Mouse (Mus musculus) myocyte (in vitro differentiated cells): ENCODE data around the gene Lrsam1. TPM values are rescaled to one million over a fixed set of nuclear protein-coding genes. Genes with fewer than 3 reads are reported as not detected.

Experiments used
- H3K27me3 ChIP-seq: one replicate; pipeline ENCODE4 v1.6.1; 2011; ENCODE audit not compliant: control insufficient read depth, insufficient read depth, insufficient read length
- H3K36me3 ChIP-seq: one replicate; pipeline ENCODE4 v1.6.1; 2011; ENCODE audit not compliant: control insufficient read depth, insufficient read depth
- H3K4me2 ChIP-seq: one replicate; pipeline ENCODE4 v1.6.1; 2011; ENCODE audit warnings: low read depth, control low read depth
- H3K4me3 ChIP-seq: one replicate; pipeline ENCODE4 v1.5.1; 2011; ENCODE audit warnings: mild to moderate bottlenecking, control low read depth, moderate library complexity
- H3K79me2 ChIP-seq: one replicate; pipeline ENCODE4 v1.6.1; 2011; ENCODE audit not compliant: control insufficient read depth, insufficient read depth
- H3ac ChIP-seq: one replicate; pipeline ENCODE4 v1.6.1; 2011; ENCODE audit not compliant: control insufficient read depth, insufficient read length
- CEBPB ChIP-seq: IDR thresholded peaks from 2 replicates; pipeline ENCODE4 v1.6.1; 2011; ENCODE audit warnings: mild to moderate bottlenecking, moderate library complexity; ENCODE audit not compliant: poor library complexity, insufficient read depth, severe bottlenecking
- E2F4 ChIP-seq: IDR thresholded peaks from one replicate; pipeline ENCODE4 v1.6.1; 2011; ENCODE audit warnings: mild to moderate bottlenecking, control low read depth, moderate library complexity; ENCODE audit not compliant: insufficient read depth
- MAX ChIP-seq: IDR thresholded peaks from one replicate; pipeline ENCODE4 v1.6.1; 2011; ENCODE audit warnings: low read depth, mild to moderate bottlenecking, control low read depth
- MYOD1 ChIP-seq, 3 experiments: IDR thresholded peaks; one replicate each; pipeline ENCODE4 v1.6.1; 2011; ENCODE audit warnings: control low read depth in 2 of 3, low read depth in 2 of 3, mild to moderate bottlenecking in 2 of 3, moderate library complexity in 1 of 3; ENCODE audit not compliant: insufficient read length in 2 of 3, control insufficient read depth in 1 of 3
- MYOG ChIP-seq, 3 experiments: IDR thresholded peaks; one replicate each; pipeline ENCODE4 v1.6.1; 2011; ENCODE audit warnings: control low read depth in 2 of 3, low read depth in 2 of 3, mild to moderate bottlenecking in 2 of 3; ENCODE audit not compliant: insufficient read length in 2 of 3, control insufficient read depth in 1 of 3, insufficient read depth in 1 of 3
- POLR2A ChIP-seq: IDR thresholded peaks from one replicate; pipeline ENCODE4 v1.6.1; 2011; ENCODE audit warnings: low read depth, mild to moderate bottlenecking, control low read depth, moderate library complexity; ENCODE audit not compliant: insufficient read length
- POLR2AphosphoS2 ChIP-seq: IDR thresholded peaks from one replicate; pipeline ENCODE4 v1.6.1; 2011; ENCODE audit warnings: low read depth, control low read depth; ENCODE audit not compliant: insufficient read length
- REST ChIP-seq: IDR thresholded peaks from one replicate; pipeline ENCODE4 v1.6.1; 2011; ENCODE audit warnings: mild to moderate bottlenecking, control low read depth, moderate library complexity; ENCODE audit not compliant: insufficient read depth, insufficient read length
- SRF ChIP-seq: IDR thresholded peaks from one replicate; pipeline ENCODE4 v1.6.1; 2011; ENCODE audit warnings: low read depth; ENCODE audit not compliant: control insufficient read depth, insufficient read length
- TCF12 ChIP-seq: IDR thresholded peaks from one replicate; pipeline ENCODE4 v1.6.1; 2011; ENCODE audit warnings: mild to moderate bottlenecking, control low read depth; ENCODE audit not compliant: poor library complexity, insufficient read depth, severe bottlenecking
- TCF3 ChIP-seq: IDR thresholded peaks from one replicate; pipeline ENCODE4 v1.6.1; 2011; ENCODE audit warnings: low read depth, control low read depth; ENCODE audit not compliant: insufficient read length
- USF1 ChIP-seq: IDR thresholded peaks from one replicate; pipeline ENCODE4 v1.6.1; 2011; ENCODE audit warnings: low read depth, mild to moderate bottlenecking, control low read depth, moderate library complexity
- polyA plus RNA-seq: library from polyadenylated mRNA; unstranded; fragments of >200 nt; fragmentation: generic; extraction: Trizol; gene quantifications from one replicate; pipeline ENCODE4 v1.2.1, GENCODE M21; 2012; ENCODE audit warnings: missing spikeins

The Lrsam1 gene
- polyA plus RNA-seq, 1 experiment: 11.5 TPM

GRCm38 (mm10) chr2:32928947-32929829, 32.2 kb downstream of the Lrsam1 start:
- Histone ChIP-seq H3ac (no peak overlapping the region), H3K36me3 (peaks cover 9% of the 10 kb centered on the region), H3K4me3 (no peak overlapping the region), H3K79me2 (no peaks in the 10 kb centered on the region), H3K4me2 (no peak overlapping the region), H3K27me3 (no peaks in the 10 kb centered on the region)
- TF ChIP-seq POLR2AphosphoS2 (no peak), USF1 (no peak), E2F4 (no peak), SRF (no peak), MYOG (IDR thresholded peaks at IDR 0.05; ENCODE audit: control insufficient read depth in 1 of 3, insufficient read depth in 1 of 3, insufficient read length in 2 of 3, low read depth in 2 of 3) (no peak), POLR2A (no peak), TCF12 (no peak)

- Histone ChIP-seq H3K79me2 (no peaks in the 10 kb centered on the region), H3K4me3 (no peak overlapping the region), H3K4me2 (peak overlapping the region; percentile 20), H3ac (no peak overlapping the region), H3K27me3 (no peaks in the 10 kb centered on the region), H3K36me3 (peaks cover 9% of the 10 kb centered on the region)
- TF ChIP-seq TCF12: no peak
- no peak for TF ChIP-seq E2F4
- no peak for TF ChIP-seq MAX
- no peak for TF ChIP-seq CEBPB
- no peak for TF ChIP-seq MYOG (IDR thresholded peaks at IDR 0.05; ENCODE audit: control insufficient read depth in 1 of 3, insufficient read depth in 1 of 3, insufficient read length in 2 of 3, low read depth in 2 of 3)
- TF ChIP-seq TCF3: no peak
- no peak for TF ChIP-seq REST
- TF ChIP-seq POLR2A: no peak
- TF ChIP-seq SRF: no peak
- no peak for TF ChIP-seq POLR2AphosphoS2
- TF ChIP-seq MYOD1 (IDR thresholded peaks at IDR 0.05; ENCODE audit: control insufficient read depth in 1 of 3, insufficient read length in 2 of 3, low read depth in 2 of 3): no peak
Measured at GRCm38 (mm10) chr2:32928235-32928946, 33.0 kb downstream of the Lrsam1 start.

- no peak overlapping the region for H3ac ChIP-seq
- TF ChIP-seq CEBPB: peak; percentile 44; the same call in 1 of the 2 replicates
- no peak for TF ChIP-seq MYOG (IDR thresholded peaks at IDR 0.05; ENCODE audit: control insufficient read depth in 1 of 3, insufficient read depth in 1 of 3, insufficient read length in 2 of 3, low read depth in 2 of 3)
- no peak for TF ChIP-seq TCF3
- H3K79me2 ChIP-seq: no peaks in the 10 kb centered on the region
- no peak overlapping the region for H3K4me3 ChIP-seq
- no peaks in the 10 kb centered on the region for H3K27me3 ChIP-seq
- peak overlapping the region; percentile 20 for H3K4me2 ChIP-seq
- peaks cover 9% of the 10 kb centered on the region for H3K36me3 ChIP-seq
Measured at GRCm38 (mm10) chr2:32927624-32928234, 33.7 kb downstream of the Lrsam1 start.

DNA sequence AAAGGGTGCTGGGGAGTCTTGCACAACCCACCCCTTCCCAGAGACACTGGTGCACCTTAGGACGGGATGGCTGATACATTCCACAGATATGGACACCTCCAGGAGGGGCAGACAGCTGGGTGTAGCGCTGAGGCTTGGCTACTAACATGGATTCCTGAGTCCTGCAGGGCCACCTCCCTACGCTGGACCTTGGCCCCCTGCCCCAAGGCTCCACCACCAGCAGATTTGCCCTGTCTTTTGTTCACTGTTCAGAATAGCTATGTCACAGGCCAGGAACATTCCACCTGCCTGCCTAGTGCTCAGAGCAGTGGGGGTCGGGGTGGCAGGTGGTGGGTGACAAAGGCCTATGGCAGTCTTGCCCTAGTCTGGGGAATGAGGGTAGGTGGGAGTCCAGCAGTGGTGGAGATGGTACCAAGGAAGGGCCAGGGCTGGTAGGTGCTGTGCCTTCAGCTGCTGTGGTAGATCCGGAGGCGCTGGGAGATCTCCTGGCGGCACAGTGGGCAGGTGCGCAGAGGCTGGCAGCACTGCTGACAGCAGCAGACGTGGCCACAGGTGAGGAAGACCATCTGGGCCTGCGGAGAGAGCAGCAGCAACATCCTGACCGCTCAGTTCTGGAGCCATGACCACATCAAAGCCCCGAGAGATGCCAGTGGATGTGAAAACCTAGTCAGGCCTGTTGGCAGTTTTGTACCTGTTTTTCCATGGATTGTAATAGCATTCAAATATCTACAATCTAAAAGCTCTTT, 34.9 kb downstream of the Lrsam1 start:
- Histone ChIP-seq H3K79me2 (no peaks in the 10 kb centered on the region), H3K27me3 (no peaks in the 10 kb centered on the region), H3K4me3 (no peak overlapping the region), H3ac (no peak overlapping the region), H3K4me2 (no peak overlapping the region), H3K36me3 (peaks cover 14% of the 10 kb centered on the region)
- TF ChIP-seq MYOD1 (IDR thresholded peaks at IDR 0.05; ENCODE audit: control insufficient read depth in 1 of 3, insufficient read length in 2 of 3, low read depth in 2 of 3) (peak in 1 of 3 experiments; percentile 39), TCF3 (no peak), MYOG (IDR thresholded peaks at IDR 0.05; ENCODE audit: control insufficient read depth in 1 of 3, insufficient read depth in 1 of 3, insufficient read length in 2 of 3, low read depth in 2 of 3) (peak in 1 of 3 experiments; percentile 8)
